Mouse (Mus musculus) cerebellum, adult 11 months (tissue): ENCODE measurements around the gene Kcnq1.
A peak's percentile ranks its signal among the peaks of the same experiment; 100 is the strongest.

Experiments
- DNase-seq: peaks from one replicate; pipeline ENCODE4 v3.0.0; 2022

Gene Kcnq1

DNA sequence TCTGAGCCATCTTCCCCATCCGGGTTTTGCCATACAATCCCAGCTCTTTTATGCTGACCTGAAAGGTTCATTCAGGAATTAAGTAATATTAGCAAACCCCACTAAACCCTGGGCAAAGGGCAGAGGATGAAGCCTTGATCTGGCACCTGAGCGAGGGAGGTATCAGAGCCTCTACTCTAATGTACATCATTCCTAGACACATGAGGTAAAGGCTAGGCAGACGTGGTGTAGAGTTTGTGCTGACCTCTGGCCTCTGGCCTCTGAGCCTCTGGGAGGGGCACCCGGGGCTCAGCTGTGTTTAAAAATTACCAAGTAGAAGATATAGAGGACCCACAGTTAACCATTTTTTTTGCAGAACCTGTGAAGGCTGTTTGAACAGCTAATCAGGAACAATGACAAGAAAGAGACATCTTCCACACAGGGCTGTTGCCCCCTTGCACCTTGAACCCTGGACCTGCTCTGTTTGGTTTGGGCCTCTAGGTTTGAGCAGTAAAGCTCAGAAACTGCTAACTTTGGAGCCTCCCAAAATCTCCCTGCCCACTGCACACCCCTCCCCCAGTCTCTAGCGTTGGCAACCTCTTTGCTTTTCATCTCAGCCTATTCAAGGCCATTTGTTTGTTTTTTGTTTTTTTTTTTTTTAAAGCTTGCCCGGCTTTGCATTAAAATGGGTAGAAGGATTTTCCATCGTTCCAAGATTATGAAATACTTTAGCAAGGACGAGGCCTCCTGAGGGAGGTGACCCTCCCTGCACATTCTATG lies 180.5 kb downstream of the Kcnq1 start:
- no peak for DNase-seq

DNA sequence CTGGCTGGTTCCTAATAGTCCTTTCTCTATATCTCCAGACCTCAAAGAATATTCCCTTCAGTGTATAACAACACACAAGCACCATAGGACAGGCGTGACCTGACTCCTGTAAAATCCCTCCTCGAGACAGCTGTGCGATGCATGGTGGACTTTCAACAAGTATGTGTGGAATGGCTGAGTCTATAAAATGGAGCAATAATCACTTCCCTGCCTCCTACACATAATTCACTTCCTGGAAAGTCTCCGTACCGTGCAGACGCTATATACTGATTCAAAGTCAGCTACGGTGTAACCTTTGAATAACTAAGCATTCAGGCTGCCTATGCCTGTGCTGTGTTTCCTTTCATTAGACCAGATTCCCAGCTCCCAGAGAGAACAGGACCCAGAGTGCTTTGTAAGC lies 182.0 kb downstream of the Kcnq1 start:
- no peak for DNase-seq

DNA sequence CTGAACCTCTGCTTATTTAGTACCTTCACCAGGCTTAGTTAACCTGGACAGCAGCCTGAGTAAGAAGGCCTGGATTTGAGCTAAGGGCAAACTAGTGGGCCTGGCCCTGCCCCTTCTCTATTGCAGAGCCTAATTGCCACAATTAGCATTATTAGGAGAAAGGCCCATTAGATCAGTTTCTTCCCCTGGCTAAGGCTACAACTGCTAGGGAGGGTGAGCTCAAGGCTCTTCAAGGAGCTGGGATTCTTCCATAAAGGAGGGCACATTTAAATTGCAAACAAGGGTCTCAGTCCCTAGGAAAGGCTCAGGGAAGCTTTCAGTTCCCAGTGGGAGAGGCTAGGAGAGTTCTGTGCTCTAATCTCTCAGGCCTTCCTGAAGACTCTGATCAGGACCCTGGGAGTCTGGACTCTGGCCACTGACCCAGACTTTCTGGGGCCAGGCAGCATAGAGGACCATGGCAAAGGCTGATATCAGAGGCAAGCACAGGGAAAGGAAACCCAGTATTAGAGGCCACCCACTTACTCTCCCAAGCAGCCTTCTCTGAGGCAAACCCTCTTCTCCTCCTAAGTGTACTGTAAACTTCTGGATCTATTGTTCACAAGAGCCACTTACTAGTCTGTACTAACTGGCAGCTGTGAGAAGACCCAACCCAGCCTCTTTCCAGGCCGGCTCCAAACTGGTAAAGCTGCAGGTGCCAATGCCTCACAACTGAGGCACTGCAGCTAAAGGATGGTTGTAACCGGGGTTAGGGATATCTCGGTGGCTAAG lies 183.1 kb downstream of the Kcnq1 start:
- DNase-seq = no peak

DNA sequence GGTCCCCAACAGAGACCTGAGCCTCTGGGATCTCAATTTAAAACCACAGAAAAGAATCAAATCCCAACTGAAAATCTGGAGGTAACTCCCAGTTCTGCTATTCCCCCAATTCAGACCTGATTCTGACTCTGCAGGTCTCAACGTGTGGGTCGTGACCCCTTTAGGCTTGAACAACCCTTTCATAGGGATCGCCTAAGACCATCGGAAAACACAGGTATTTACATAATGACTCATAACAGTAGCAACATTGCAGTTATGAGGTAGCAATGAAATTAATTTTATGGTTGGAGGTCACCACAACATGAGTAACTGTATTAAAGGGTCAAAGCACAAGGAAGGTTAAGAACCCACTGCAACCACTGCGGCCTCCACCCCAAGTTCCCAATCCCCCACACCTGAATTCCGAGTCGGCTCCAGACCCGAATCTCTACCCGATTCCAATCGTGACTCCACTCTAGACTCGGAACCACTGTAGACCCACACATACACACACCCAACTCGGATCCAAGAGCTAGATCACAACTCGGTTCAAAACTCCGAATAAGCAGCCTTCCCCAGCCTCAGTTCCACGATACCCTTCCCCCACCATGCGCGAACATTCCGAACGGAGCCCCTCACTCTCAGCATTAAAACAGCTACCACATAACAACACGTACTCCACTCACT lies 188.7 kb downstream of the Kcnq1 start:
- no peak for DNase-seq

DNA sequence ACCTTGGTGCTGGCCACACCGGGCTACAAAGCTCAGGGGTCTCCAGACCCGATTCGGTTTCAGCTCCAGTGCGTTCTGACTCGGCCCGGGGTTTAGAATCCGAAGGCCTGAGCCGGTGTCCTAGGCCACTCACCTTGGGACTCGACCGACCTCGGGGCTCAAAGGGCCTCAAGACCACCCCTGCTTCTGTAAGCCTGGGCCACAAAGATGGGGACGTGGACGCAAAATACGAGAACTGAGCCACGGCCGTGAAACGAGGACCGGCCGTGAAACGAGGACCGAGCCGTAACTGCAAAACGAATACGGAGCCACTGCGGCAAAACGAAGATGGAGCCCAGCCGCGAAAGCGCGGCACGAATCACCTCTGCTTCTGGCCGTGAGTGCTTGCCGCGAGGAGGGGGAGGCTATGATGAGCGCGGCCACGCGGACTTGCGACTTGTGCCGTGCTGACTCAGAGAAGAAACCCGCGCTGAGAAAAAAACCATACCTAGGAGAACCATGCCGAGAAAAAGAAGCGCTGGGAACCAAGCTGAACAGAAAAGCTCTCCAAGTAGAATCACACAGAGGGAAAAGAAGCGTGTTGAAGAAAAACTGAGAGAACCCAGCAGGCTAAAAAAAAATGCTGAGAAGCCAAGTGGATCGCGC lies 189.3 kb downstream of the Kcnq1 start:
- peak; percentile 25 for DNase-seq

DNA sequence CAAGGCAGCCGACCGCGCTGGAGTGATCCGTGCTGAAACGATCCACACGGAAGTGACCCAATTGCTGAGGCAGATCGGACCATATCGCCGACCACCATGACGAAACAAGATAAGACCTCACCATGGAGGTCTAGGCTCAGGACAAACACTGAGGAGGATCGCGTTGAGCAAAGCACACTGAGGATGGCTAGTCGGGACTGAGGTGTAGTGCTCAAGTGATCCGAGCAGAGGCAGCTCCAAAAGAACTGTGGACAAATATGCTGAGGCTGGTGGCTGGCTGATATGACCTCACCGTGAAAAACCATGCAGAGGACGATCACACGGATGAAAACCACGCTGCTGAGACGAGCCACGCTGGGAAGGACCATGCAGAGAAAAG lies 189.8 kb downstream of the Kcnq1 start:
- peak; percentile 8 for DNase-seq

DNA sequence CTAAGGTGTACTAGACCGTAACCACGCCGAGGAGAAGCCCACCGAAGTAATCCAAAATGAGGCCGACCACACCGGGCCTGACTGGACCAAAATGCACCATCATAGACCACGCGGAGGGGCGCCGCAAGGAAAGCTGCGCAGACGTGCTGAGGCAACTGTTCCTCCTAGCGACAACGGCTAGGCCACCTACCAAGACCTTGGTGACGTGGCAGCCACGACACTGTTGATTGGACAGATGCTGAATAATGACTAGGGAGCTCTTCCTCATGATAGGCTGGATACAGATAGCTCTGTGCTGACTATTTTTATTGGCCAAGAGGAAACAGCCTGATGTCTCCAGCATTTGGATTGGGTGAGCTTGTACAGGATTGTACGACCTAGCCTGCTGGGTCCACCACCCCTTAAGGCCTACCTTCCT lies 190.2 kb downstream of the Kcnq1 start:
- peak; percentile 90 for DNase-seq

DNA sequence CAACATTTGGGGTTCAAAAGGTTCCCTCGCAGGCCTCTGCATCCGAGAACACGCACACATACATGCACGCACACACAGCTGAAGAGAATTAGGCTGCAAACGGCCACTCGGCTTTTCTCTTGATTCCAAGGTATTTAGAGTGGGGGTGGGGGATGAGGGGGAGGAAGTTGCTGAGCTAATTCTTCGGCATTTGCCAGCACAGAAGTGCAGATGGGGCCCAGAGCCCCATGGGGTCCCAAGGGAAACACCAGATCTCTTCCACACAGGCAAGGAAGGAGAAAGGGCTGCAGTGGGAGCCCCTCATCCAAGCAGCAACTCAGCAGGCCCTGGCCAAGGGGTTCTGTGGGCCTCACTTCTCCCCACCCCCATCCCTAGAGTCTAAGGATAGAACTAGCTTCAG lies 193.9 kb downstream of the Kcnq1 start:
- no peak for DNase-seq

DNA sequence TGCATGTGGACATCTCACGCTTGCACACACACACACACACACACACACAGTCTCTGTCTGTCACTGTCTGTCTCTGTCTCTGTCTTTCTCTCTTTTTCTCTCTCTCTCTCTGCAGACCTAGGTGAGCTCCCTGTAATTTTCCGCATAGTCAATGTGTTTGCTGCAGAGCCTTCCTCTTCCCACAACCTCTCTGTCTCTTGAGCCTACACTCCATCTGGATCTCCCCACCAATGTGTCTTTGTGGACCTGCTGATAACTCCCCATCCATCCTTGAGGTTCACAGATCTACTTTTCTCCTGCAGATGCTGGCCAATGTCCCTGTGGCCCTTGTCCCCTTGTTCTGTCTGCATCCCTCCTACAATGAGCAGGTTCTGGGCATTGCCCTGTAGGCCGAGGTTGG lies 194.5 kb downstream of the Kcnq1 start:
- no peak for DNase-seq

DNA sequence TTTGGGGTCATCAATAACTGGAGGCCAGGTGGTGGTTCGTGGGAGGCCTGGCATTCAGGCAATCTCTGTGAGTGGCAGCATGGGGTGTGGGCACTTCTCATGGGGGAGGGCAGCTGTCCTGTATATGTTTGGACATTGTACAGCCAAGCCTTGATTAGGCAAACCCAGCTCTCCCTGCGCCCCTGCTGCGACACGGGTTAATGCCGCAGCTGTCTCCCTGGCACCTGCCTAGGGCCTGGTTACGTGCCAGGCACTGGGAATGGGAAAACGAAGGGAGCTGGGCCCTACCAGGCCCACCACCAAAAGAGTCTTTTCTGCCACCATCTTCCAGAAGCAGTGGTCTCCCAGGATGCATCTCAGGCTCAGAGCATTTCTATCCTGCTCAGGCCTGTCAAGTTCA lies 196.0 kb downstream of the Kcnq1 start:
- no peak for DNase-seq

DNA sequence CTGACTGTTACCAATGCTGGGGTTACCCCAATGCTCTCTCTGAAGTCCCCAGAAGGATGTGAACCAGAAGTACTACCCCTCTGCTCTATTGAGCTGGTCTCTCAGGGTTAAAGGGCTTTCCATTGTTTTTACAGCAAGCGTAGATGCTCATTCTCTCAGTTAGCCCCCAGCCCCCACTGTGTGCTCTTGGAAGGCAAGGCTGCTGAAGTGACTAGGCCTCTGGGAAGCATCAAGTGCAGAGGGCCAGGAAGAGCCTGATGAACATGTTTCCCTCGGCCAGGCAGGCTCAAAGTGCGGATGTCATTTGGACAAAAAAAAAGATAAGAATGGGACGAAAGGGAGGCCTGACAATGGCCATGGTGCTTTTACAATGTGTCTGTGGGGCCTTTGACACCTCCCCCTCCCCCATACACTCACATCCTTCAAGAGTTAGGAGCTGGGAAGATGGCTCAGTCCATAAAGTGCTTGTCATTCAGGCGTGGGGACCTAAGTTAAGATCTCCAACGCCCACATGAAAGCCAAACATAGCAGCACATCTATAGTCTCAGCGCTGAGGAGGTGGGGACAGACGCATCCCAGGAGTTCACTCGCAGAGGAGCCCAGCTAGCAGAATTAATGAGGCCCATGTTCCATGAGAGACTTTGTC lies 196.6 kb downstream of the Kcnq1 start:
- DNase-seq = no peak

DNA sequence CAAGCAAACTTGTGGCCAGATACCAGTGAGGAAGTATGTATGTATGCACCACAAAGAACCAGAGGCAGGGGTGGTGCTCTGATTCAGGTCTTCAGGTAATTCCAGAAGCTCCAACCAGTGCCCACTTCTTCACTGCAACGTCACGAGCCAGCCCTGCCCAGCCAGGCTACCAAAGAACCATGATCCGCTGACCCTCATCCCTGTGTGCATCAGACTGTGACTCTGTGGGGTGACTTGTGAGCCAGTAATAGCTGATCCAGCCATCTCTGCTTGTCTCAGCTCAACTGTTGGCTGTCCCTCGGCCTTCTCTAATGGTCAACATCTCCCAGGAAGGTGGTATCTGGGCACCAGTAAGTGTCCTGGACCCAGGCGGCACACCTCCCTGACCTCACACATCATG lies 197.4 kb downstream of the Kcnq1 start:
- no peak for DNase-seq

DNA sequence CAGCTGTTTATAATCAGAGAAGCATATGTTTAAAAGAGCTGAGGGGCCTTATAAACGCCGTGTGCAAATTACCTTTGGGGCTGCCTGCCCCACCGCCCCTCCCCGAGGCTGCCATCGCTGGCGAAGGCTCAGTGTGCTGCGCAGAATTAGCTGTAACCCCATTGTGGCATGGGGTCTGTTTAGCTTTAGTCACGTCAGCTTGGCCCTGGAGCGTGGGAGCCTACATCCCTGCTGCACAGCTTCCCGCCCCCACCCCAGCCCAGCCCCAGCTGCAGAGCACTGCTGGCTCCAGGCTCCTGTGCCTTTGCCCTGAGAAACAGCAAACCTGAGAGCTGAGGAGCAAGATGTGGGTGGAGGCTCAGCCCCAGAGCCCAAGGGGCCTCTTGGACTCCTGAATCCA lies 199.6 kb downstream of the Kcnq1 start:
- DNase-seq = no peak

DNA sequence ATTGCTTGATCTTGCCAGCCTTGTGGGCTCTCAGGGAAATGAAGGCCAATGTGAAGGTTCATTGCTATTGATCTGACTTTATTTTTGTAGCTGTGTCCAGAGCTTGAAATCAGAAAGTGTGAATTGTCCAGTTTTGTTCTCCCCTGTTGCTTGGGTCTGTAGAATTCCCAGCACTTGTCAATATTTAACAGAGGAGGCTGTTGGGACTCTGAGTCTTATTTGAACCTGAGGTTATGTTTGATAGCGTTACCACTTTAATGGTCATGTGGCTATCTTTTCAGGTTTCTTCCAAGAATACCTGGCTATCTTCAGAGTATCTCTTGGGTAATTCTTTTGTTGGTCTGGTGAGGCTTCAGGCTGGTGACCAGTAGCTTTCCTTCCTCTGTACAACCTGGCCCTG lies 201.8 kb downstream of the Kcnq1 start:
- DNase-seq = no peak

DNA sequence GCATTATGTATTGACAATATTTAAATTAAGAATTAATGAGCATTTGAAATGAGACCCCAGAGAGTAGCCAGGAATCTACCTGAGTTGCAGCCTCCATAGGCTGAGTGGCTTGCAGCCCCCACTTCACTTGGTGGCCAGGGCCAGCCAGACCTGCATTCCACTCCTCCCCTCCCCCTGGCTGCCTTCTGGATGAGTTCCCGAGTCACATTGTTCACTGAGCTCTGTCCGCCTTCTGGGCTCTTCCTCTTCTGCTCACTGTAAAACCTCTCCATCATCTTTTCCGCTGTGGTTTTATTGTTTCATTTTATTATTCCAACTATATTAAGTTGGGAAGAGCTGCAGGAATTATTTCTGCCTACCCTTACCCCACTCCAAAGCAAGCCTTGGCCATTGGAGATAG lies 204.1 kb downstream of the Kcnq1 start:
- no peak for DNase-seq

DNA sequence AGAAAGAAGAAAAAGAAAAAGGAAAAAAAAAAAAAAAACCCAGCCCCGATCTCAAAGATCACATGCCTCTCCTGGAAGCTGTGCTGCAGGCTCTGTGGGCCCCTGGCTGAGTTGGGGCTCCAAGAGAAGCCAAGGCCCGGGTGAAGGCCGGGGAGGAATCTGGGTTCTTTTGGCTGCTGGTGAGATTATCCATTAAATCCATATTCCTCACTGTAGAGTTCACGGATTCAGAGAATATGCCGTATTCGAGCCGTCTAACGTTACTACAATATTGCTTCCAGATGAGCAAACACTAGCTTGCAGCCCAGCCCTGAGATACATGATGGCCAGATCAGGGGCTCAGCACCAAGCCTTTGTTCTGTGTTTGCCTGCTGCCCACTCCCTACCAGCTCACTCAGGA lies 204.7 kb downstream of the Kcnq1 start:
- DNase-seq = no peak

DNA sequence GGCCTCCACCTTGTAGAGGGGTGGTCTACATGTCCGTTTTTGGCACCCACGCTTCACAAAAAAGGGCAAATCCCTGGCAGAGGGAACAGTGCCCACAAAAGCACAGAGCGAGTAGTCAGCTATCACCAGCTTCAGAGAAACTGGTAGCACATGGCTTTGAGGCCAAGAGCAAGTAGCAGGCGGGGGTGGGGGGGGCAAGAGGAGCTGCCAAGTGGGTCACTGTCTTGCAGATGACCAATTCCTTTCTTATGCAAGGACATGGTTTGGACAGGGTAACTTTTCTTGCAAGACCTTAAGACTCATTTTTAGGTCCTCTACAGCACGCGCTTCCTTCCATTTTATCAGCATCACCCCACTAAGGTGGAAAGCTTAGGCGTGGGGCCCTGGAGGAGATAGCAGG lies 205.3 kb downstream of the Kcnq1 start:
- no peak for DNase-seq

DNA sequence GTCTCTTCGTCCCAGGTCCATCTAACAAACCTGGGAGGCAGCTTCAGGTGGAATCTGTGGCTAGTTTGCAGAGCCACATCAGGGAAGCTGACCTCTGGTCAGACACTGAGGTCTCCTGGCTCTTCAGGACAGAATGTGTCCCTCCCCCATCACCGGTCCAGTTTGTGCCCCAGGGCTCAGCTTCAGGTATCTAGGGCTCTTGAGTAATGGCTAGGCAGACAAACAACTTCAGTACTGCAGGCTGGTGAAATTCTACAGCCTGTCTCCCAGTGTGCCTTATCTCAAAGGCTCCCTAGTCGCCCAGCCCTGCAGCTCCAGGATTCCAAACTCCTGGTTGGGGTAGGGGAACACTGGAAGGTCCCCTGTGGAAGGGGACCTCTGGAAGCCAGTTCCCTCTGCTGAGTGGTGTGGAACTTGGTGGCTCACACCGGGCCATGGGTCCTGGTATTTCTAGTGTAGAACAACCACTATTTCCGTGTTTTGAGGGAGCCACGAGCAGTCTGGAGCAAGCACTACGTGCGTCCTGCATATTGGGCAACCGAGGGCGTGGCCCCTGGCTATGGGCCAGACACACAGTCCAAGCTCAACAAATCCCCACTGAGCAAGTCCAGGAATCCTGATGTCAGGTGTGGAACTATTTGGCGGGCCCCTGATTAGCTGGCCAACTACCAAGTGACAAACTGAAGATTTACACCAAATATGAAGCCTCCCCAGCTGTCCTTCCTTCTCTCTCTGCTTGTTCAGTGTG lies 207.6 kb downstream of the Kcnq1 start:
- DNase-seq = no peak

DNA sequence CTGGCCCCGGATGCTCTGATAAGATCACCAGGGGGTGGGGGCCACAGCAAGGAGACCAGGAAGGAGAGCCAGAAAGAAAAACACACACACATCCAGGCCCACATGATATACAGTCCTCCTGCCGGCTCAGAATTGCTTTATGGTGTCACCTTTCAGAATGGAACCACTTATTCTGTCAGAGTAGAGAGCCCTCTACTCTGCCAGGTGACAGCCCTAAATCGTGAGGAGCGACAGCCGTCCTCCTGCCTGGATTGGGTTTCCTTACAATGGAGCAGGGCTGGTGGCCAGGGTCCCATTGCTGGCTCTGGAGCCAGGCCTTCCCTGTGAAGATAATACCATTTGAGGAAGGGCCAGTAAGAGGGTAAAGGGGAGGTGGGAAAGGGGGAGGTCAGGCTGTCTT lies 212.3 kb downstream of the Kcnq1 start:
- DNase-seq = no peak

DNA sequence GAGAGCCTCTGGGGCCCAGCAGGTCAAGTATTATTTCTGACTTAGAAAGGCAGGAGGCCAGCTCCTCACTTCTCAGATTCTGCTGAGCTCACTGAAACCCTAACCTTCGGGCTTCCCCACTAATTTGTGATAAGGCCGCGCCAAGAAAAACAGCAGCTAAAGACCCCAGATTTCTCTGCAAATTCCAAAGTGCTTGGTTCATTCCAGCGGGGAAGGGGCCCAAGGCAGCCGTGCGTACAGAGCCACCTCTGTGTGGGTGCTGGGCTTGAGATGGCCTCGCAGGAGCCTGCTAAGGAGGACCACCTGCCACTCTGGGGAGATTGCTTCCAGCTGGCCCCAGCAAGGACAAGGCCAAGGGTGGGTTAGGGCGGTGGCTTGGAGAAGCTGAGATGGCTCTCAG lies 214.2 kb downstream of the Kcnq1 start:
- DNase-seq = no peak

DNA sequence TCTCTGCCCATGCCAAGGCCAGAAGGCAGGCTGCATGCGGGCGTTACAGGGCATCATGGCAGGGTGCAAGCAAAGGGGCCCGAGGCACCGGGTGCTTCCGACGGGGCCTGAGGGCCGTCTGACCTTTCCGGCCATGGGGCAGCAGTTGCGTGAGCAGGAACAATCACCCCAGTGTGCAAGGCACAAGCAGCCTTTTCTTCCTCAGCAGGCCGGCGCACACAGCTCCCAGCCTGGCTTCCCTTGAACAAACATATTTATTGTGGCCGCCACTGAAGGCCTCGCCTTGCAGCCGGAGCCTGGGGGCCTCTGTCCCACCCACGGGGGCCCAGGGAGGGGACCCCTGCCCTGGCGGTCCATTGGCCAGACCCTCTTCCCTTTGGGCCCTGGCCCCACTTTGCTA lies 218.9 kb downstream of the Kcnq1 start:
- no peak for DNase-seq

DNA sequence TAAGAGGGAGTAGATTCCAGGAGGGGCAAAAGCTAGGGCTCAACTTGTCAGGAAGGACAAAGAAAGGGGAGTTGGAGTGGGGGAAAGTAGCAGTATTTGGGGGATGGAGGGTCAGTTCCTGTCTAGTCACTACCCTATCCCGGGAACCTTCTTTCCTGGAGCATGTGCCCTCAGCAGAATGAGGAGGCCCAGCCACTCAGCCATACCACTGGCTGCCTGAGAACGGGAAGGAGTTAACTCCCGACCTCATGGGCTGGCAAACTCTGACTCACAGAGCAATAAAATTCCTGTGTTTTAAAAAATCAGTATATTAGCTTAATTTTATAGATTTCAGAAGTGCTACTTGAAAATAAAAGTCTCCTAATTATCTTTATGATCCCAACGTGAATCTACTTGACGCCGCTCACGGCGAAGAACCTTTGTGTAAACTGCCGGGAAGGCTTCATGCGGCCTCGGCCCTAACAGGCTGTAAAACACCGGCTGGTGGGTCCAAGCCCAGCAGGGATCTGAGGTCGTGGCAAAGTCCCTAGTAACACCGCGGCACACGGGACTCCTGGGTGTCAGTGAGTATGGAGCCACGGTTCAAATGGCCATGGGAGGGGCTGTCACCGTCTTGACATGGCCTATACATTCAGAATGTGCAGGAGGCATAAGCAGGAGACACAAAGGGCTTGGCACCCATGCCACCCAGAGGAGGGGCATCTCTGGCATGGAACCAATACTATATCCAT lies 222.2 kb downstream of the Kcnq1 start:
- no peak for DNase-seq
